Mouse (Mus musculus) testis, postnatal 14 days (tissue): ENCODE results near the gene Cdk5.

Experiments used
- DNase-seq: peaks from one replicate; pipeline ENCODE4 v3.0.0; 2021; ENCODE audit warnings: low spot score

Cdk5 gene

GRCm38 (mm10) chr5:24423129-24424003 lies at the start of gene Cdk5, which contains the start of gene Slc4a2:
Gene Cdk5 (minus strand): TSS chr5:24423530.
Gene Slc4a2 (plus strand): TSS chr5:24423837.
- peak; percentile 99 for DNase-seq

- DNase-seq: peak; percentile 49
Measured at GRCm38 (mm10) chr5:24470600-24470999, 47.3 kb upstream of the Cdk5 start.

- no peak for DNase-seq
Measured at GRCm38 (mm10) chr5:24466762-24467161, 43.4 kb upstream of the Cdk5 start.

GRCm38 (mm10) chr5:24455613-24456012 lies 32.3 kb upstream of the Cdk5 start:
- no peak for DNase-seq

- DNase-seq: no peak
Measured at GRCm38 (mm10) chr5:24455076-24455475, 31.7 kb upstream of the Cdk5 start.

- no peak for DNase-seq
Measured at GRCm38 (mm10) chr5:24453985-24454303, 30.6 kb upstream of the Cdk5 start.

GRCm38 (mm10) chr5:24453283-24453984 lies 30.1 kb upstream of the Cdk5 start:
- DNase-seq: no peak

GRCm38 (mm10) chr5:24452691-24453233 lies 29.4 kb upstream of the Cdk5 start:
- no peak for DNase-seq

- no peak for DNase-seq
Measured at GRCm38 (mm10) chr5:24452030-24452690, 28.8 kb upstream of the Cdk5 start, which contains the start of gene Agap3. Gene Agap3 (plus strand): TSS chr5:24452177.

- peak; percentile 85 for DNase-seq
Measured at GRCm38 (mm10) chr5:24451264-24452029, 28.1 kb upstream of the Cdk5 start.

GRCm38 (mm10) chr5:24447624-24448298 lies 24.4 kb upstream of the Cdk5 start, which contains the start of gene Tmub1:
Gene Tmub1 (minus strand): TSS chr5:24447854.
- DNase-seq: peak; percentile 85

GRCm38 (mm10) chr5:24446630-24447029 lies 23.3 kb upstream of the Cdk5 start:
- DNase-seq: no peak

GRCm38 (mm10) chr5:24445428-24446080 lies 22.2 kb upstream of the Cdk5 start:
- DNase-seq: no peak

GRCm38 (mm10) chr5:24444746-24445427 lies 21.6 kb upstream of the Cdk5 start, which contains the start of gene Fastk:
Gene Fastk (minus strand): TSS chr5:24445287.
- DNase-seq: peak; percentile 93

- no peak for DNase-seq
Measured at GRCm38 (mm10) chr5:24443927-24444326, 20.6 kb upstream of the Cdk5 start.

GRCm38 (mm10) chr5:24443204-24443603 lies 19.9 kb upstream of the Cdk5 start:
- DNase-seq: no peak

- no peak for DNase-seq
Measured at GRCm38 (mm10) chr5:24442029-24442428, 18.7 kb upstream of the Cdk5 start.

GRCm38 (mm10) chr5:24441187-24441586 lies 17.9 kb upstream of the Cdk5 start:
- DNase-seq: no peak

GRCm38 (mm10) chr5:24433993-24434392 lies 10.7 kb upstream of the Cdk5 start:
- DNase-seq: no peak

- no peak for DNase-seq
Measured at GRCm38 (mm10) chr5:24428596-24428995, 5.3 kb upstream of the Cdk5 start.
